Comparison of ENCODE assay signal across 17 mouse cellular contexts in the genomic region with DNA sequence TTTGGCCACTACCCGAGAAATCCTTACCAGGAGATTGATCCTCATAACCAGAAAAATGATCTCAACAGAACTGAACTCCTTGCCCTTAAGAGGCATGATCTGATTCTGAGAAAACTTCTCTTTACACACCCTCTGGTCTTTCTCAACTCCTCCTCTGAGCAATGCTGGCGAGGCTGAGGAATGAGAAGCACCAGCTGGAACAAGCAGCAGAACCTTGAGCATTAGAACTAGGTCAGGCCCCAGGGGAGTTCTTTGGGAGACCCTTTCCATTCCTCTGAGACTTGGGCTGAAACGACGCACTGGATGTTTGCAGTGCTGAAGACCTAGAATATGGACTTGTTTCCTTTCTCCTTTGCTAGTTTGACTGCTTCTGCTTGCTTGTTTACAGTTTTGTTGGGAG.
A peak's percentile ranks its signal among the peaks of the same experiment; 100 is the strongest.
DNase-seq lines count a peak whose midpoint lies in the region; ATAC-seq lines count a peak whose summit lies in the region.
"Had no signal": no experiment of that assay in that cellular context is flagged by ENCODE, and none has a peak within 500 bp of the region (broad histone marks: within the 10 kb centered on the region; RNA-seq: fewer than 3 reads in every experiment).

No protein-coding gene starts in this region.

- H3K4me3 ChIP-seq in kidney, embryonic 14.5 days (ENCODE audit: low read length) = no peak overlapping the region
- H3K4me3 ChIP-seq: embryonic facial prominence, embryonic 12.5 days; forebrain, embryonic 13.5 days; heart, embryonic 15.5 days; liver, embryonic 15.5 days; midbrain, embryonic 10.5 days had no signal

- WGBS in kidney, embryonic 14.5 days = 61% methylated on average over 4 of the region's 4 CpGs

- H3K9me3 ChIP-seq in kidney, embryonic 14.5 days (ENCODE audit: control insufficient read depth, low read length) = no peaks in the 10 kb centered on the region
- H3K9me3 ChIP-seq: embryonic facial prominence, embryonic 12.5 days; forebrain, embryonic 13.5 days; heart, embryonic 15.5 days; liver, embryonic 15.5 days; midbrain, embryonic 10.5 days had no signal

- no peaks in the 10 kb centered on the region for H3K27me3 ChIP-seq in kidney, embryonic 14.5 days (ENCODE audit: control insufficient read depth, insufficient read depth, low read length)
- H3K27me3 ChIP-seq: embryonic facial prominence, embryonic 12.5 days; forebrain, embryonic 13.5 days; heart, embryonic 15.5 days; liver, embryonic 15.5 days had no signal

- no peak overlapping the region for H3K27ac ChIP-seq in kidney, embryonic 14.5 days (ENCODE audit: low read depth, low read length)
- H3K27ac ChIP-seq: embryonic facial prominence, embryonic 12.5 days; forebrain, embryonic 13.5 days; heart, embryonic 15.5 days; liver, embryonic 15.5 days; midbrain, embryonic 10.5 days had no signal

- peak; percentile 18 for DNase-seq in kidney, adult 18-20 months
- peak; percentile 7 for DNase-seq in adrenal gland, postnatal 25 days
- peak; percentile 24 for DNase-seq in heart, postnatal 25 days (ENCODE audit: low spot score)
- peak; percentile 10 for DNase-seq in lung, postnatal 14 days
- no peak for DNase-seq in layer of hippocampus, adult 11-12 months (ENCODE audit: low spot score)
- no peak for DNase-seq in thymus, postnatal 4 days
- DNase-seq: cerebellum, adult 2 months; left cerebral cortex, postnatal 4 days; right cerebral cortex, adult 18-20 months had no signal

- no peaks in the 10 kb centered on the region for H3K36me3 ChIP-seq in kidney, embryonic 14.5 days (ENCODE audit: control insufficient read depth, insufficient read depth, low read length)
- H3K36me3 ChIP-seq: embryonic facial prominence, embryonic 12.5 days; heart, embryonic 15.5 days; liver, embryonic 15.5 days; midbrain, embryonic 10.5 days had no signal

- no peaks in the 10 kb centered on the region for H3K4me1 ChIP-seq in kidney, embryonic 14.5 days (ENCODE audit: control insufficient read depth, insufficient read depth, low read length)
- H3K4me1 ChIP-seq: embryonic facial prominence, embryonic 12.5 days; forebrain, embryonic 13.5 days; heart, embryonic 15.5 days; liver, embryonic 15.5 days; midbrain, embryonic 10.5 days had no signal

- no peak overlapping the region for H3K9ac ChIP-seq in kidney, embryonic 14.5 days (ENCODE audit: low read depth, low read length)
- H3K9ac ChIP-seq: embryonic facial prominence, embryonic 12.5 days; forebrain, embryonic 13.5 days; heart, embryonic 15.5 days; liver, embryonic 15.5 days had no signal

- no peak for ATAC-seq in kidney, embryonic 14.5 days (ENCODE audit: low FRiP score, low TSS enrichment)
- no peak for ATAC-seq in megakaryocyte progenitor cell, adult 5-6 weeks (replicated peaks; ENCODE audit: poor library complexity)
- ATAC-seq: forebrain, embryonic 13.5 days; intestine, postnatal 0 days had no signal

- no peak overlapping the region for H3K4me2 ChIP-seq in kidney, embryonic 14.5 days (replicated peaks; ENCODE audit: low read depth, low read length)
- H3K4me2 ChIP-seq: embryonic facial prominence, embryonic 12.5 days; forebrain, embryonic 13.5 days; heart, embryonic 15.5 days; liver, embryonic 15.5 days had no signal

- intact Hi-C loops in heart, postnatal 25 days (cut with DNase I) = no loop called here

Comparison
In these comparisons a context has a peak if more than half of its experiments do, and no peak if none do; other contexts are left out.
1. DNase-seq: peak in kidney, adult 18-20 months (single experiment), adrenal gland, postnatal 25 days (single experiment), heart, postnatal 25 days (single experiment) and lung, postnatal 14 days (single experiment); none in layer of hippocampus, adult 11-12 months (single experiment) and thymus, postnatal 4 days (single experiment).